Mouse (Mus musculus) hematopoietic stem cell, adult 5-6 weeks (primary cell): ENCODE data around the gene AW209491. TPM values are rescaled to one million over a fixed set of nuclear protein-coding genes. Genes with fewer than 3 reads are reported as not detected.

Source experiments
- ATAC-seq, 2 experiments: fragments of 125-278 bp in 1 of 2; replicated peaks in 1 of 2; 2 replicates each; pipeline ENCODE4 v1.8.0; 2016 to 2017; ENCODE audit warnings: inconsistent platforms in 2 of 2, mild to moderate bottlenecking in 2 of 2, moderate number of reproducible peaks in 2 of 2, low read depth in 1 of 2, moderate TSS enrichment in 1 of 2; ENCODE audit not compliant: low FRiP score in 2 of 2, poor library complexity in 2 of 2, severe bottlenecking in 2 of 2, insufficient read depth in 1 of 2, low TSS enrichment in 1 of 2
- total RNA-seq: library from RNA; stranded (forward); fragments of 172-1452, 232-1000 nt; gene quantifications from 2 replicates; pipeline ENCODE4 v1.2.3, GENCODE M21; 2017

Gene AW209491
- 23.3 and 28.2 TPM in 2 replicates for total RNA-seq

DNA sequence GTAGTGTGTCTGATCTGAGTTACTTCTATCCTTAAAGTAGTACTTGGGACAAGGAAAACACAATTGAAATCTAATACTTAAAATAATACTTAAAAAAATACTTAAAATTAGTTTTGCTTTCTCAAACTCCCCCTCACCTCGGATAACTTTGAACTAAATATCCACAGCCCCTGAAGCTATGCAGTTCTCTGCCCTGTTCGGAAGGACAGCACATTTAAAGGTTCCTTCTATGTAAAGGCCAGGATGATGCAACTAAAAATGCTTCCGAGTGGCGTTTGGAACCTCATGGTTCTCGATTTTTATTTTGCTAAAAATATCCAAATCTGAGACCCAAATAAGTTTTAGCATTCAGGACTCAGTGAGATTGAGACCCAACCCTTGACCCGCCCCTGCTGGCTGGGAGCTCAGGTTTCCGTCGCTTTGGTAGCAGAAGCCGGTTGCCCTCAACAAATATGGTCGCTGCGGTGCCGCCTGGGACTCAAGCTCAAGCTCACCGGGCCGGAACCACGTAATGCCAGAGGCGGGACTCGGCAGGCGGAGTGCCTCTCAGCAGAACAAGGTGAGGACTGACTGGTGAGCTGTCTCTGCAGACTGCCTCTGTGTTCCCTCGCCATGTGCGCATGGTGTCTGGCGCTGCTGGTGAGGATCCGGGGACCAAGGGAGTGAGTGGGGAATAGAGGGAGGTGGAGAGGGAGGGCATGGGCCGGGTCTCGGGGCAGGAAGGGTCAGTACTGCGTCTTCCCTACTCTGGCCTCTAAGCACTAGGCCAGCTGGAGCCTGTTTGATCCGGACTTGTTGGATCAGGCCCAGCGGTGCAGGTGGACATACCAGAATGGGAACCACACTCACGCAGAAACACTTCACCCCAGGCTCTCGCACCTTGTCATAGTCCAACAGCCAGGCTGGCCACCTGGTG, at the start of gene AW209491:
AW209491 (plus strand) TSS at position 429 of the 916 bp plus-strand sequence.
- ATAC-seq, result peak; percentile 99 to 100

DNA sequence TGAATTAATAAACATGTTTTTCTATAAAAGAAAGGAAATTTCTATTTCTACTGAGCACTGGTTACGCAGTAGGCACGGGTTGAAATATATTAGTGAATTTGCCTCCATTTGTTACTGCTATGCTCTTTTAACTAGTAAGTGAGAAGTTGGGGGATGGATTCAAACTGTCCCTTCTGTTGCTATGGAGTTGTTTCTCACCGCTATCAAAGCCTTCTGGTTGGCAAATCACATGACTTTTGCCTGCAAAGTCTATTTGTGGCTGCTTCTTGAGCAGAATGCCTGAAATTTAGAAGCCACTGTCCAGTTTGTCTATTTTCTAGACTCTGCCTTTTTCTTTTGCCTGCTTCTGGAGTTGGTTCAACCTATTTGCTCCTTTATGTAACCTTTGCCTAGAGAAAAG, 49.6 kb upstream of the AW209491 start:
- ATAC-seq, result no peak

DNA sequence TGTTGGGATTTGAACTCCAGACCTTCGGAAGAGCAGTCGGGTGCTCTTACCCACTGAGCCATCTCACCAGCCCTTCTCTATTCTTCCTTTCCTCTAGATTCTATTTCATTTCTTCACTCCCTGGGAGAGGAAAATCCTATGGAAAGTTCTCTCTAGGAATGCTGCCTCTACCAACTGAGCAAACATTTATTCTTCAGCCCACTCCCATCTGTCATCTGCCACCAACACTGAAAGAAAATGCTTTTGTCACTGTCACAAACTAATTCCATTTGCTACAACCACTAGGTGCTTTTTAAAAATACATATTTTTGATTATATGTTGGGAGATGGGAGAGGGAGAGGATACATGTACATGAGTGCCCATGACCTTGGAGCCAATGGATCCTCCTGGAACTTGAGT, 27.2 kb upstream of the AW209491 start:
- ATAC-seq, result no peak

DNA sequence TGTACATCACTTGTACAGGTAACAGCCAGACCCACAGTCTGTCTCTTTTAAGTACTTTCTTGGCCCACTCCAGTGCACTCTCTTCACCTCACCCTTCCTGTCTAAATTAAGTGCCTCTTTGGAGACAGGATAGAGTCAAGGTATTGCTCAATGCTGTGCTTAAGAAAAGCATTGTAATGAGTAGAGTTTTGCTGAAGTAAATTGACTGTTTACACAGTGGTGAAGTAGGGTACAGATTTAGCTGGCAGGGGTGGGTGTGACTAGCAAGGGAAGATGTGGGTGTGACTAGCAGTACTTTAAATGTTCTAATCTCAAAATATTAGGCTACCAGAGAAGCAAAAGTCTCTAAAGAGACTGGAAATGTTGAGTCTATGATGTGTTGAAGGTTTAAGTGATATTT, 22.3 kb upstream of the AW209491 start:
- ATAC-seq, result no peak

DNA sequence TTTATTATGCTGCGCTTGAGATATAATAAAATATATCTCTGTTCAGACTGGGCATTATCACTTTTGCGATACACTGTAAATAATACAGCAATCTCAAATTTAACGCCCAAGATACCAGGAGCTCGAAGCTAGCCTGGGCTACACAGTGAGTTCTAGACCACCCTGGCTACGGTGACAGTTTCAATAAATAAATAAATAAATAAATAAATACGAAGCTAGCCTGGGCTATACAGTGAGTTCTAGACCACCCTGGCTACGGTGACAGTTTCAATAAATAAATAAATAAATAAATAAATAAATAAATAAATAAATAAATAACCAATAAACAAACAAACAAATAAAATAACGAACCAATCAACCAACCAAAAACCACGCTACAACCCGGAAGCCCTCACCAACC, 17.5 kb upstream of the AW209491 start:
- ATAC-seq, result no peak

DNA sequence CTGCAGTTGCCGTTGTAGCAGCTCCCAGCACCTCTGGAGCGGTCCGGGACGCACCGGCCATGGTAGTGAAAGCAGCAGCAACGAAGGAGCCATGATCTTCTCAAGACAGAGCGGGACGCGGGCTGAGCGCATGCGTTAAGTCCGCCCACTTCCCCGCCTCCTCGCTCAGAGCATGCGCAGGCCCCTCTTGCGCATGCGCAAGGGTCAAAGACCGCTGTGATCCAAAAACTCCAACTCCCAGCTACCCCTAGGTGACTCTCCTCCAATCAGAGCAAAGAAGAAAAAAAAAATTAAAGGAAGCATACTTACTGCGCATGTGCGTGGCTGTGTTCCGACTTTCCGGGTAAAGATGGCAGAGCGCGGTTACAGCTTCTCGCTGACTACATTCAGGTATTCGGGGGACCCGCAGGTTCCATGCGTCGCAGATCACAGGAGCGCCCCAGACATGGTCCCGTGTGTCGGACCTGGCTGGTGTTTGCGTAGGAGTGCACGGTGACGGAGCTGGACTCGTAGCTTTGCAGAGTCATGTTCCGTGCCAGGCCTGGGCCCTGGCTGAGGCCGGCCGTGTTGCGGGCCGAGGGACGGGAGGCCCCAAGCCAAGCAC, 16.9 kb upstream of the AW209491 start, which contains the start of the genes Mrpl32 and Psma2:
Mrpl32 (minus strand) TSS at position 240 of the 604 bp plus-strand sequence.
Psma2 (plus strand) TSS at position 315 of the 604 bp plus-strand sequence.
- peak; percentile 98 for ATAC-seq

DNA sequence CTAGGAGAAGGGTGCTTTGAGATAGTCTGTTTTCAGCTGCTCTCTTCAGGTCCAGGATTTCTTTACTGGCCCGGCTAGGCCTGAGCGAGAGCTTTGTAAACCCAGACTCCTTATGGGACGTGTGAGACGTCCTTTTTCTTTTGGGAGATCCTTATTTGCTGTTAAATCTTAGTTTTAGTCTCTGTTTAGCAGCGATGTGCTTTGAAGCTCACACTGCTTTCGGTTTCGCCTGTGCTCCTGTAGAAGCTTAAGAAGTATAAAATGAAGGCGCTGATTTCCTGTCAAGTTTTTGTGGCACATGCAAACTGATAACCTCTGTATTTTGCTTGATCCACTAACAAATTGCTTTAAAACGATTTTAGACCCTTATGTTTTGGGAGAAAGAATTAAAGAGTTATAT, 16.4 kb upstream of the AW209491 start:
- peak in 1 of 2 experiments; percentile 18; a peak in 1 of 4 replicates for ATAC-seq

DNA sequence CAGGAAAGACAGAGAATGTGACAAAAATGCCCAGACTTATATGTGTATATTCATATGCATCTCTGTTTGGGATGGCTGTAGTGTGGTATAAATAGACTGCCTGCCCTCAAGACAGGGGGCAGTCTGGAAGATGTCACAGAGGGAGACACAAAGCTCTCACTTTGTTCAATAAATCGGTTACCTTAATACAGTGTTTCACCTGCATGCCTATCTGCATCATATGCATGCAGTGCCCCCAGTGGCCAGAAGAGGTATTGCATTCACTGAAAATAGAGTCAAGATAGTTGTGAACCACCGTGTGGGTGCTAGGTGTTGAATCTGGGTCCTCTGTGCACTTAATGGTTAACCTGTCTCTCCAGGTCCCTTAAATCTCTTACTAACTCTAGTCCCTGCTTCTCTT, 11.2 kb upstream of the AW209491 start:
- ATAC-seq, result peak; percentile 81 to 95

DNA sequence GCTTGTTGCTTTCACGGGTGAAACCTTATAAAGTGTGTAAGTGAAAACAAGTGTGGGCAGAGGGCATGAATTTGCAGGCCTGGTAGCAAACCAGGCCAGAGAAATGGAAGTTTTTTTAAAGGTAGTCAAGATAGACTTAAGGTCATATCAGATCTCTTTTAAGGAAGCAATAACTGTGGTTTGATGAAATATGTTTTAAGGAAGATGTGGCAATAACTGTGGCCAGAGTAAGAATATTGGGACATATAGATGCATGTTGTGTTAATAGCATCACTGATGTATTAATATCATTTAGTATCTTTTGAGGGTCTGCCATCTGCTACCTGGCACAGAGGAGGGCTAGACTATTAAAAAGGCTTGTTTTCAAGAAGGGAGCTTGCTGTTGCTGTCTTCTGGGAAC, 10.0 kb downstream of the AW209491 start:
- peak; percentile 46 to 66; a peak in 3 of 4 replicates for ATAC-seq

DNA sequence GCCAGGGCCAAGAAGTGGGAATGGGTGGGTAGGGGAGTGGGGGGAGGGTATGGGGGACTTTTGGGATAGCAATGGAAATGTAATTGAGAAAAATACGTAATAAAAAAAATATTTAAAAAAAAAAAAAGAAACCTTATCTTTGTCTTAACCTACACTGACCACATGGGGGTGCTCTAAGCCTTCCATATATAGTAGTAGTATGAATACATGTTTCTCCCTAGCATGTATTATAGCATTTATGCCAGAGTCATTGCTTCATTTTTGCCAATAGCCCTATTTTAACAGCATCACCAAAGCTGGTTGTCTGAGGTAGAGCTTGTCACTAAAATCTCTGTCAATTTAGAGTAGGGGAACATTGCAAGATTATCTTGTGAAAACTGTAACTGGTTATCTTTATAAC, 19.3 kb downstream of the AW209491 start:
- ATAC-seq, result peak; percentile 68 to 83; a peak in 3 of 4 replicates

DNA sequence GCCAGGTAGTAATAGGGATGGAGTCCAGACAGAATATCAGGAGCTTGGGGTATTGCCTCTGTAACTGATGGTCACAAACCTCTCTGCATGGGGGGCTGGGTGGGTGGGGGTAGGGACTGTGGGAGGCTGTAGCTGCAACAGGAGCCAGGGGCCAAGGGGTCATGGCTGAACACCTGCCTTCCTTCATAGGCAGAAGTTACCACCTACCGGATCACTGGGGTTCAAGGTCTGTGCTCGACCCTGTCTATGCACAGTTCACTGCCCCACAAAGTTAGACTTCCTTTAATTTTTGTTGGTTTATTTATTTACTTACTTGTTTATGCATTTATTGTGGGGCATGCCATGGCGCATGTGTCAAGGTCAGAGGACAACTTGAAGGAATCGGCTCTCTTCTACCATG, 37.2 kb downstream of the AW209491 start:
- ATAC-seq, result no peak

DNA sequence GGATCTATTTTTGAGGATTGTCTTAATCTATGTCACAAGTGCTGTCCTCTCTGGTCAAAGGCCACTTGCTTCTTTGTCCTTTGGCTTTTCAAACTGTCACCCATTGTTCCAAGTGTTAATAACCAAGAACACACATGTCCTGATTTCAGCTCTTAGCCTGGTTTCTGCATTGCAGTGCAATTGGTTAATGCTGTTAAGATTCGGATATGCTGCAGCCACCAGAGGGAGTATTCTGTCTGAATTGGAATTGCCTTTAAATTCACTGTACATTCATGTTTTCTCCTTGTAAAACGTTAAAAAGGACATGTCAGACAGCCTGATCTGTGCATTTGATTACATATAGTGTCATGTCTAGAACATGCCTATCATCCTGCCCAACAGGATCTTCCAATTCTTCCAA, 40.4 kb downstream of the AW209491 start:
- ATAC-seq, result no peak

Other genes with a start within 250 kb of the AW209491 start
- not detected in 2 replicates for gene Hecw1, start 106.9 kb upstream of the AW209491 start, total RNA-seq
- 83.4 and 84.1 TPM in 2 replicates for gene Mrpl32, start 17.0 kb upstream of the AW209491 start, total RNA-seq
- 78.3 and 103 TPM in 2 replicates for gene Psma2, start 16.9 kb upstream of the AW209491 start, total RNA-seq